Mouse (Mus musculus): ENCODE data around the gene Csrp1. TPM values are rescaled to one million over a fixed set of nuclear protein-coding genes. Genes with fewer than 3 reads are reported as not detected.

Gene Csrp1
- polyA plus RNA-seq, 1 experiment from 2014 or later = 78.9 TPM

DNA sequence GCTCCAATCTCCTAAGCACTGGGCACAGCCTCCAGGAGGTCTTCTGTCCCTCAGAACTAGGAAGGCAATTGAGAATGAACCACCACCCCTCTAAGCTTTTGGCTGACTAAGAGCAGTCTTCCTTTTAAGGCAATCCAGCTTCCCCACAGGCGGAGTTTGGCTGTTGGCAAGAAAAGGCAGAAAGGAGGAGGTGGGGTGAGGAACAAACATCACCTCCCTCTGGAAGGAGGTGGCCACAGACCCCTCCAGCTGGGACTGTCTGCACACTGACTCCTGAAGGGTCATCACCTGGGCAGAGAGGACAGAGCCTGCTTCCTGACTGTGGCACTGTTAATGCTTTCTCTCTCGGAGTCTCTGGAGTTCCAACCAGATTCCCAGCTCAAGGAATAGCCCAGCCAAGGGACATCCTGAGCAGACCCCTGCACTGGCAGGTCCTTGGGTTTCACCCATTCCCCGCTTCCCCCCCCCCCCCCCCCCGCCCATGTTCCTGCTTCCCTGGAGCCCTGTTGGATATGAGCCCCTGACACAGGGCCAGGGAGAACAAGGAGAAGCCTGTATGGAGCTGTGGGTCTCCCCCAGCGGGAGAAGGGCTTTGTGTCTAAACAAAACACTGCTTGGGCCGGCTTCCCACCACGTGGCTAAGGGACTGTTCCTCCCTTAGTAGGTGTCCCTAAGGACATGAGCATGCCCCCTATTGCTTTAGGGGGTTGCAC is 14.5 kb downstream of the Csrp1 start:
- Histone ChIP-seq H3K36me3 (no peaks in the 10 kb centered on the region), H3K27ac (peak overlapping the region; percentile 30; the same call in 1 of the 2 replicates), H3K4me1 (peaks cover 64% of the 10 kb centered on the region), H3K27me3 (no peaks in the 10 kb centered on the region), H3K4me2 (replicated peaks) (no peak overlapping the region), H3K4me3 (no peak overlapping the region), H3K9ac (no peak overlapping the region), H3K9me3 (no peaks in the 10 kb centered on the region)
- no peak for ATAC-seq (ENCODE audit: insufficient number of reproducible peaks, insufficient read depth, low FRiP score, low TSS enrichment)
- 37% methylated on average over 5 of the region's 7 CpGs for WGBS

DNA sequence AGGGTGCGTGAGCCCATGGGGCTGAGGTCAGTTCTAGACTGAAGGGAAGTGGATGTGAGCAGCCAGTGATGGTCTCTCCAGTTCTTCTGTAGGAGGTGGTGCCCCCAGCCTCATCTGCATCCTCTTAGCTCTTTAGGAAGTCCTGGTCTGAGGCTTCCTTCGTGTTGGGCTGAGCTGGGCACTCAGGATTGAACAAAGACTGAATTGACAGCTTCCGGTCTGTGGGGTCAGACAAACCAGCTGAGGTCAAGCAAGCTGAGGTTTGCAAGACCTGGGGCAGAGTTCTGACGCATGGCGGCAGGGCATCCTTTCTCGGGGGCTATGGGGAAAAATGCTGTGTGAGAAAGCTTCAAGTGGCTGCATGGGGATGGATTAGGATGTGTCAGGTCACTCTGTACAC is 15.6 kb downstream of the Csrp1 start:
- H3K4me1 ChIP-seq = peaks cover 60% of the 10 kb centered on the region
- H3K9ac ChIP-seq = no peak overlapping the region
- WGBS = 13% methylated on average over 6 of the region's 6 CpGs
- H3K4me2 ChIP-seq (replicated peaks) = no peak overlapping the region
- no peaks in the 10 kb centered on the region for H3K9me3 ChIP-seq
- no peaks in the 10 kb centered on the region for H3K27me3 ChIP-seq
- ATAC-seq (ENCODE audit: insufficient number of reproducible peaks, insufficient read depth, low FRiP score, low TSS enrichment) = no peak
- H3K36me3 ChIP-seq = peaks cover 4% of the 10 kb centered on the region; the same call in 1 of the 2 replicates
- no peak overlapping the region for H3K4me3 ChIP-seq
- H3K27ac ChIP-seq = no peak overlapping the region

DNA sequence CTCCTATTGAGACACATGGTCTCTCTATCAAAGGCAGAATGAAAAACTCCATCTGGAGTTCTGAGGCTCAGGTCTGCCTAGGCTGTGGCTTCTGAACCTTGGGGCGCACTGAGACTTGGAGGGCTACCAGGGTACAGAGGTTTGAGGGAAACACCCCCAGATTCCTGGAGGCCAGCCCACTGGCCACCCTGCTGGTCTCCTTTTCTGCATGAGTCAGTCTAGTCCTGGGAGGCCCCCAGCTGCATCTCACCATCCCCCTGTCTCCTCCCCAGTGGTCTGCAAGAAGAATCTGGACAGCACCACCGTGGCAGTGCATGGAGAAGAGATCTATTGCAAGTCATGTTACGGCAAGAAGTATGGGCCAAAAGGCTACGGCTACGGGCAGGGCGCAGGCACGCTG is 25.1 kb downstream of the Csrp1 start:
- peaks cover 33% of the 10 kb centered on the region for H3K36me3 ChIP-seq
- no peak overlapping the region for H3K9ac ChIP-seq
- no peaks in the 10 kb centered on the region for H3K9me3 ChIP-seq
- WGBS = 91% methylated on average over 7 of the region's 7 CpGs
- no peak overlapping the region for H3K4me3 ChIP-seq
- peaks cover 13% of the 10 kb centered on the region for H3K4me1 ChIP-seq
- H3K4me2 ChIP-seq (replicated peaks) = no peak overlapping the region
- no peak for ATAC-seq (ENCODE audit: insufficient number of reproducible peaks, insufficient read depth, low FRiP score, low TSS enrichment)
- H3K27me3 ChIP-seq = no peaks in the 10 kb centered on the region
- H3K27ac ChIP-seq = no peak overlapping the region

DNA sequence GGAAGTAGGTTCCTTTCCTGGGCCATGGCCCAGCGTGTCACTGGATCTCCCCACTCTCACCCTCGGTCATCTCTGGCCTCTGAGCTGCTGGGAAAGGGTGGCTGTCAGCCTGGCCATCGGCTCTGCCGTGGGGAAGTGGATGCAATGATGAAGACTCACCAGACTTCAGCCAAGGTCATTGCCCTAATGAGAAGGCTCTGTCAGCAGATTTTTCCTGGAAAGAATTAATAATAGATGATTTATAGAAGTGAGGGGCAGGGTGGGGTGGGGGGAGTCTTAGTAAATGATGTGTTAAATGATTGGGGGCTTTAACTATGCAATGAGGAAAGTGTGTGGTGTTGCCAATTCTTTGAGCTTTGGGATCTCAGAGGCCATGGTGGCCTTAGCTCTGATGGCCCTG is 26.4 kb downstream of the Csrp1 start:
- H3K9ac ChIP-seq = no peak overlapping the region
- 82% methylated on average over 4 of the region's 4 CpGs for WGBS
- peaks cover 42% of the 10 kb centered on the region for H3K36me3 ChIP-seq

DNA sequence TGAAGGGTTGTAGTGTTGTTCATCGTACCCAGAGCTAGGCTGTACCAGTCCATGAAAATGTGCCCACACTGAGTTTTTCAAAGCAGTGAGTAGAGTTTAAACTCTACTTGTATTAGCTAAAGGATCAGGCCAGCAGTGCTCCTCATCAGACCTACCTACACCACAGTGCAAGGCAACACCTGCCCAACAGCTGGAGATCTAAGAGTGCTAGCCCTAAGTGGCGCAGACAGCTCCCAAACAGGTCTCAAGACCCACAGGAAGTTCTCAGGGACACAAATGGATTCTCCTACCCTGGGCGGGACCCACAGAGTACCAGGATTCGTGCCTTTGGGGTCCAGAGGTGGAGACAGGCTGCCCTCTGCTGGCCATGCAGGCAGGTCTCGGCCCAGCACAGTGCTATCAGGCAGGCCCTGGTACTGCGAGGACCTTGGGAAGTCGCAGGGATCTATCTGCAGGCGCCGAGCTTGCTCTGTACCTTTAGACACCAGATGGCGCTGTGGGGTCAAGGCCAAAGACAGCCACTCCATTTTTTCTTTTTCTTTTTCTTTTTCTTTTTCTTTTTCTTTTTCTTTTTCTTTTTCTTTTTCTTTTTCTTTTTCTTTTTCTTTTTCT is 33.0 kb downstream of the Csrp1 start:
- ATAC-seq (ENCODE audit: insufficient number of reproducible peaks, insufficient read depth, low FRiP score, low TSS enrichment) = peak; percentile 97
- Histone ChIP-seq H3K36me3 (peaks cover 19% of the 10 kb centered on the region), H3K27ac (peak overlapping the region; percentile 33; the same call in 1 of the 2 replicates), H3K4me1 (0 out of 2 replicates have a peak, but pooled peaks cover 4% of the 10 kb centered on the region), H3K9me3 (no peaks in the 10 kb centered on the region), H3K9ac (no peak overlapping the region), H3K4me2 (replicated peaks) (no peak overlapping the region), H3K4me3 (no peak overlapping the region), H3K27me3 (no peaks in the 10 kb centered on the region)
- 11% methylated on average over 10 of the region's 10 CpGs for WGBS

More for the DNA sequence above, 26.4 kb downstream of the Csrp1 start:
- H3K27ac ChIP-seq = no peak overlapping the region
- H3K9me3 ChIP-seq = no peaks in the 10 kb centered on the region
- peaks cover 8% of the 10 kb centered on the region for H3K4me1 ChIP-seq
- no peaks in the 10 kb centered on the region for H3K27me3 ChIP-seq
- no peak for ATAC-seq (ENCODE audit: insufficient number of reproducible peaks, insufficient read depth, low FRiP score, low TSS enrichment)
- H3K4me2 ChIP-seq (replicated peaks) = no peak overlapping the region
- no peak overlapping the region for H3K4me3 ChIP-seq

DNA sequence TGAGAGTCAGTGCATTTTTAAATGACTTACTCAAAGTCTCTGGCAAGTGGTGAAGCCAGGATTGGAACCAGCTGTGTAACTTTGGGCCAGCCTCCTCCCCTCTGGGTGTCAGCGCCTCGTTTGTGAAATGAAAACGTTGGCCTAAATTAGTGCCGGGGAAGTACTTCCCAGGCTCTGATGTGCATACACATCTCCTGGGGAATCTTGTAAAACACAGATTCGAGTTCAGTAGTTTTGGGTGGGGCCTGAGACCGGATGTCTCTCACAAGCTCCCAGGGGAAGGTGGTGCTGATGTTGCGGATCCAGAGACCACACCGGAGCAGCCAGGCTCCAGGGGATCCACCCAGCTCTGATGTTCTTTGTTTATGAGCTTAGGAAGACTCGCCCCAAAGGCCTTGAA is 35.4 kb downstream of the Csrp1 start:
- Histone ChIP-seq H3K4me2 (replicated peaks) (no peak overlapping the region), H3K9ac (no peak overlapping the region), H3K4me3 (no peak overlapping the region), H3K27me3 (no peaks in the 10 kb centered on the region), H3K27ac (no peak overlapping the region), H3K36me3 (peaks cover 7% of the 10 kb centered on the region; the same call in 1 of the 2 replicates), H3K4me1 (0 out of 2 replicates have a peak, but pooled peaks cover 4% of the 10 kb centered on the region), H3K9me3 (no peaks in the 10 kb centered on the region)
- no peak for ATAC-seq (ENCODE audit: insufficient number of reproducible peaks, insufficient read depth, low FRiP score, low TSS enrichment)
- WGBS = 38% methylated on average over 9 of the region's 9 CpGs

DNA sequence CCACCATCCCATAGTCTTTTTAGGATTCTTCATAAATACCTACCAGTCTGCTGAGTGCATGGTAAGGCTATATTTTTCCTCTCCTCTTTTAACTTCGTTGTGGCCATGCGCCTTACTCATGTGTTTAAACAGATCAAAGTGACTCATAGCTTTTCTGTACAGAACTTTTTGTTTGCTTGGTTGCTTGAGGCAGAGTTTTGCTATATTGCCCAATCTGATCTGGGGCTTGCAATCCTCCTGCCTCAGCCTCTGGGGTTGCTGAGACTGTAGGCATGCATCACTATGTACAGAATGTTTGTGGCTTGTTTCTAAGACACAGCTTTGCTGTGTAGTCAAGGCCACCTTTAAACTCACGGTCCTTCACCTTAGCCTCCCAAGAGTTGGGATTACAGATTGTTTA is 36.1 kb downstream of the Csrp1 start:
- ATAC-seq (ENCODE audit: insufficient number of reproducible peaks, insufficient read depth, low FRiP score, low TSS enrichment) = no peak
- Histone ChIP-seq H3K27ac (no peak overlapping the region), H3K27me3 (no peaks in the 10 kb centered on the region), H3K9me3 (no peaks in the 10 kb centered on the region), H3K4me2 (replicated peaks) (no peak overlapping the region), H3K9ac (no peak overlapping the region), H3K36me3 (peaks cover under 1% of the 10 kb centered on the region; the same call in 1 of the 2 replicates), H3K4me1 (0 out of 2 replicates have a peak, but pooled peaks cover 6% of the 10 kb centered on the region), H3K4me3 (no peak overlapping the region)
- WGBS = 87% methylated on average over 3 of the region's 3 CpGs

DNA sequence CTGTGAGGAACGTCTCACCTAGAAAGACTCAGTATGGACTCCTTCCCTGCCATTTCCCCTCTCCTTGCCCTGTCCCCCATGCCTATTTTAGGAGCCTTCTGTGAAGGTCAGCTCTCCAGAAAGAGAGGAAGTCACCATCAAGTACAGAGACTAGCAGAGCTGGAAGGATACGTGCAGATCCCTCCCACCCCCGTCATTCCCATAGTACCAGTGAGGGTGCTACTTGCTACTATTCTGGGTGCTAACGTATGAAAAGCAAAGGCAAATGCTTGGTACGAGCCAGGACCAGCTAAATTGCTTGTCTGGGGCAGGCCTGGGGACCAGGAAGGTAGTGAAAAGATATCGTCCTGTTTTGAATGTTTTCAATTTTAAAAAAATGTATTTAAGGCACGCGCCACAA is 37.4 kb downstream of the Csrp1 start:
- H3K4me2 ChIP-seq (replicated peaks) = no peak overlapping the region

DNA sequence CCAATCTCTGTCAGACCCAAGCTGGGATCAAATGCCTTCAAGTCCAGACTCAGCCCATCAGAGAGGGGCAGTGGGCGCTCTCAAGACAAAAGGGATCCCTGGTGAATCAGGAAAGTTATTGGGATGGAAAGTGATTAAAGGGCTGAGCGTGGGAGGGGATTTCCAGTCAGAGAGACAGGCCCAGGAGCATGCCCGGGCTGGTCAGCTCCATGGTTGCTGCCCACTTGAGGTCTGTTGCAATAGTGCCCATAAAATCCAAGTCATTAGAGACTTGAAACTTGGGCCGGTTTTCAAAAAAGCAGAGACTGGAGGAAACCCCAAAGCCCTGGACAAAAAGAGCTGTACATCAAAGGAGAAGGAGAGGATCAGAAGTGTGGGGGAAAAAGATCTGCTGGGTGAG is 39.8 kb downstream of the Csrp1 start:
- no peaks in the 10 kb centered on the region for H3K27me3 ChIP-seq
- H3K27ac ChIP-seq = no peak overlapping the region
- no peaks in the 10 kb centered on the region for H3K9me3 ChIP-seq
- peaks cover 19% of the 10 kb centered on the region for H3K4me1 ChIP-seq
- H3K4me3 ChIP-seq = no peak overlapping the region
- ATAC-seq (ENCODE audit: insufficient number of reproducible peaks, insufficient read depth, low FRiP score, low TSS enrichment) = no peak
- 66% methylated on average over 4 of the region's 4 CpGs for WGBS
- no peaks in the 10 kb centered on the region for H3K36me3 ChIP-seq
- H3K9ac ChIP-seq = no peak overlapping the region
- H3K4me2 ChIP-seq (replicated peaks) = no peak overlapping the region

More for the DNA sequence above, 37.4 kb downstream of the Csrp1 start:
- H3K4me1 ChIP-seq = 0 out of 2 replicates have a peak, but pooled peaks cover 6% of the 10 kb centered on the region
- 74% methylated on average over 8 of the region's 8 CpGs for WGBS
- no peak for ATAC-seq (ENCODE audit: insufficient number of reproducible peaks, insufficient read depth, low FRiP score, low TSS enrichment)
- H3K9ac ChIP-seq = no peak overlapping the region
- no peaks in the 10 kb centered on the region for H3K9me3 ChIP-seq
- H3K27ac ChIP-seq = no peak overlapping the region
- H3K27me3 ChIP-seq = no peaks in the 10 kb centered on the region
- H3K4me3 ChIP-seq = no peak overlapping the region
- no peaks in the 10 kb centered on the region for H3K36me3 ChIP-seq

DNA sequence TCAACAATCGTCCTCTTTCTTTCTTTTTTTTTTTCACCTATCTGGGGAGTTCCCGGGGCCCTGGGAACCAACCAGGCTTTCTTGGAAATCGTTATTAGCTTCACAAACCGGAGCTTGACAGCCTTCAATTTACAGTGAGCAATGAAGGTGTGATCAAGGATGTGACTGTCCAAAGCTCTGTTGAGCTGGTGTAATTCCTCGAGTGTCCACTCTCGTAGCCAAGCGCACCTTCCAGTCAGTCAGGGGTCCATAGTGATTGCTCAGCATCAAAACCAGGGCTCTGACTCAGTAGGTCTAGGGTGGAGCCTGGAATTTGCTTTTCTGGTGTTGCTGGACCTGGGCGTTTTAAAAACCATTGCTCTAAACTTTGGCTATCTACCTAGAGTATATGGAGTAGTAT is 40.4 kb downstream of the Csrp1 start:
- Histone ChIP-seq H3K4me3 (no peak overlapping the region), H3K4me1 (peaks cover 16% of the 10 kb centered on the region), H3K9ac (no peak overlapping the region), H3K27me3 (no peaks in the 10 kb centered on the region), H3K36me3 (no peaks in the 10 kb centered on the region), H3K9me3 (no peaks in the 10 kb centered on the region), H3K27ac (no peak overlapping the region), H3K4me2 (replicated peaks) (no peak overlapping the region)
- ATAC-seq (ENCODE audit: insufficient number of reproducible peaks, insufficient read depth, low FRiP score, low TSS enrichment) = no peak
- WGBS = 69% methylated on average over 8 of the region's 8 CpGs

DNA sequence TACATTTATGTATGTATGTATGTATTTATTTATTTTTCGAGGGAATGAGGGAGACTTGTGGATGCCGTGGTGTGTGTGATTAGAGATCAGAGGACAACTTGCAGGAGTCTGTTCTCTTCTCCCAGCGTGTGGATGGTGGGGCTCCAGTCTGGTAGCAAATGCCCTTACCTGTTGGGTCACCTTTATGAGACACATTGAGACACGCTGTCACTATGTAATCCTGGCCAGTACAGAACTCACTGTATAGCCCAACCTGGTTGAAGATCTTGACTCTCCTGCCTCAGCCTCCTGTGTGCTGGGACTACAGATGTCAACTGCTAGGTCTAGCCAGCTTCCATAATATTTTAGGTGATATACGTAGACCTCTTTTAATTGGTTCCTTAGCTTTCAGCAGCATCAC is 41.9 kb downstream of the Csrp1 start:
- Histone ChIP-seq H3K4me3 (no peak overlapping the region), H3K27ac (no peak overlapping the region), H3K4me1 (peaks cover 15% of the 10 kb centered on the region), H3K9ac (no peak overlapping the region), H3K27me3 (no peaks in the 10 kb centered on the region), H3K36me3 (no peaks in the 10 kb centered on the region), H3K4me2 (replicated peaks) (no peak overlapping the region), H3K9me3 (no peaks in the 10 kb centered on the region)
- ATAC-seq (ENCODE audit: insufficient number of reproducible peaks, insufficient read depth, low FRiP score, low TSS enrichment) = no peak
- 83% methylated on average over 5 of the region's 5 CpGs for WGBS
